Mouse (Mus musculus) myocyte (in vitro differentiated cells): Measurements from ENCODE around the gene Pcdh7. TPM values are rescaled to one million over a fixed set of nuclear protein-coding genes. Genes with fewer than 3 reads are reported as not detected.

Experiments used
- H3K27me3 ChIP-seq: one replicate; pipeline ENCODE4 v1.6.1; 2011; ENCODE audit not compliant: control insufficient read depth, insufficient read depth, insufficient read length
- H3K36me3 ChIP-seq: one replicate; pipeline ENCODE4 v1.6.1; 2011; ENCODE audit not compliant: control insufficient read depth, insufficient read depth
- H3K4me2 ChIP-seq: one replicate; pipeline ENCODE4 v1.6.1; 2011; ENCODE audit warnings: low read depth, control low read depth
- H3K4me3 ChIP-seq: one replicate; pipeline ENCODE4 v1.5.1; 2011; ENCODE audit warnings: mild to moderate bottlenecking, control low read depth, moderate library complexity
- H3K79me2 ChIP-seq: one replicate; pipeline ENCODE4 v1.6.1; 2011; ENCODE audit not compliant: control insufficient read depth, insufficient read depth
- H3ac ChIP-seq: one replicate; pipeline ENCODE4 v1.6.1; 2011; ENCODE audit not compliant: control insufficient read depth, insufficient read length
- CEBPB ChIP-seq: IDR thresholded peaks from 2 replicates; pipeline ENCODE4 v1.6.1; 2011; ENCODE audit warnings: mild to moderate bottlenecking, moderate library complexity; ENCODE audit not compliant: poor library complexity, insufficient read depth, severe bottlenecking
- E2F4 ChIP-seq: IDR thresholded peaks from one replicate; pipeline ENCODE4 v1.6.1; 2011; ENCODE audit warnings: mild to moderate bottlenecking, control low read depth, moderate library complexity; ENCODE audit not compliant: insufficient read depth
- MAX ChIP-seq: IDR thresholded peaks from one replicate; pipeline ENCODE4 v1.6.1; 2011; ENCODE audit warnings: low read depth, mild to moderate bottlenecking, control low read depth
- MYOD1 ChIP-seq, 3 experiments: IDR thresholded peaks; one replicate each; pipeline ENCODE4 v1.6.1; 2011; ENCODE audit warnings: control low read depth in 2 of 3, low read depth in 2 of 3, mild to moderate bottlenecking in 2 of 3, moderate library complexity in 1 of 3; ENCODE audit not compliant: insufficient read length in 2 of 3, control insufficient read depth in 1 of 3
- MYOG ChIP-seq, 3 experiments: IDR thresholded peaks; one replicate each; pipeline ENCODE4 v1.6.1; 2011; ENCODE audit warnings: control low read depth in 2 of 3, low read depth in 2 of 3, mild to moderate bottlenecking in 2 of 3; ENCODE audit not compliant: insufficient read length in 2 of 3, control insufficient read depth in 1 of 3, insufficient read depth in 1 of 3
- POLR2A ChIP-seq: IDR thresholded peaks from one replicate; pipeline ENCODE4 v1.6.1; 2011; ENCODE audit warnings: low read depth, mild to moderate bottlenecking, control low read depth, moderate library complexity; ENCODE audit not compliant: insufficient read length
- POLR2AphosphoS2 ChIP-seq: IDR thresholded peaks from one replicate; pipeline ENCODE4 v1.6.1; 2011; ENCODE audit warnings: low read depth, control low read depth; ENCODE audit not compliant: insufficient read length
- REST ChIP-seq: IDR thresholded peaks from one replicate; pipeline ENCODE4 v1.6.1; 2011; ENCODE audit warnings: mild to moderate bottlenecking, control low read depth, moderate library complexity; ENCODE audit not compliant: insufficient read depth, insufficient read length
- SRF ChIP-seq: IDR thresholded peaks from one replicate; pipeline ENCODE4 v1.6.1; 2011; ENCODE audit warnings: low read depth; ENCODE audit not compliant: control insufficient read depth, insufficient read length
- TCF12 ChIP-seq: IDR thresholded peaks from one replicate; pipeline ENCODE4 v1.6.1; 2011; ENCODE audit warnings: mild to moderate bottlenecking, control low read depth; ENCODE audit not compliant: poor library complexity, insufficient read depth, severe bottlenecking
- TCF3 ChIP-seq: IDR thresholded peaks from one replicate; pipeline ENCODE4 v1.6.1; 2011; ENCODE audit warnings: low read depth, control low read depth; ENCODE audit not compliant: insufficient read length
- USF1 ChIP-seq: IDR thresholded peaks from one replicate; pipeline ENCODE4 v1.6.1; 2011; ENCODE audit warnings: low read depth, mild to moderate bottlenecking, control low read depth, moderate library complexity
- polyA plus RNA-seq: library from polyadenylated mRNA; unstranded; fragments of >200 nt; fragmentation: generic; extraction: Trizol; gene quantifications from one replicate; pipeline ENCODE4 v1.2.1, GENCODE M21; 2012; ENCODE audit warnings: missing spikeins

The Pcdh7 gene
- polyA plus RNA-seq, 1 experiment, result 16.0 TPM

DNA sequence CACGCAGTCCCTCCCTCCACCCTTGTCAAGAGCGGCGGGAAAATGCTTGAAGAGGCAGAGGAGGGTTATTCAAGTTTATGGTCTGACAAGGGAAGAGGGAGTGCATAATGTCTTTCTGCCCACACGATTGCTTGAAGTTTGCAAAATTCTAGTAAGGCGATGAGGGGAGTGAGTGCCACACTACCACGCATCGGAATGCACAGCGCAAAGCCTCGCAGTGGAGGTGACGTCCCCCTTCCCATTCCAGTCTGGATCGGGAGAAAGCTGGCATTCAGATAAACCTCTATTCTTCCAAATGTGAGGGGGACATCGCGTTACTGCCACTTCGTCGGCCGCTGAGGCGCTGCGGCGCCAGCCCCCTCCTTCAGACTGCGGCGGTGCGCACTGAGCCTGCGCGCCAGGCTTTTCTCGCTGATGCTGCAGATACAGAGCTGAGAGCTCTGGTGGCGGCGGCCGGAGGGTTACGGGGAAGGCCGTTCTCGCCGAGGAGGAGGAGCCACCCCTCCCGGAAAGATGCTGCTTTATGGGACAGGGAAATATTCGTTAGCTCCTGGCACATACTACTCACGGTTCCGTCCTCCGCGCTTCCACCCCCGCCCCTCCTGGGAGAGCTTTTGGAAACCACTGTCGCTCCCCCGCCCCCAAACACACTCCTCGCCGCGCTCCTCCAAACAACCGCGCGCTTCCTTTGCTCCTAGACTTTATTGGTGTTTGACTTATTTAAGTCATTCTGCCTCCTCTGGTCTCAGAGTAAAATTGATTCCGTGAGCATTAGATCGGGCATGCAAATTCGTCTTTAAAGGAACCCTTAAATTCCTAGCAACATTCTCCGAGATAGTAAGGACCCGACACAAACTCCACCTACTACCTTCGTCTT is 2.0 kb upstream of the Pcdh7 start:
- peak overlapping the region; percentile 45 for H3ac ChIP-seq
- H3K4me2 ChIP-seq, result peak overlapping the region; percentile 90
- H3K36me3 ChIP-seq, result no peaks in the 10 kb centered on the region
- H3K4me3 ChIP-seq, result peak overlapping the region; percentile 83
- no peaks in the 10 kb centered on the region for H3K27me3 ChIP-seq
- peaks cover 11% of the 10 kb centered on the region for H3K79me2 ChIP-seq
- TF ChIP-seq POLR2AphosphoS2 (peak; percentile 52), E2F4 (no peak), USF1 (no peak), MYOG (IDR thresholded peaks at IDR 0.05; ENCODE audit: control insufficient read depth in 1 of 3, insufficient read depth in 1 of 3, insufficient read length in 2 of 3, low read depth in 2 of 3) (no peak), MYOD1 (IDR thresholded peaks at IDR 0.05; ENCODE audit: control insufficient read depth in 1 of 3, insufficient read length in 2 of 3, low read depth in 2 of 3) (no peak), REST (no peak), MAX (no peak), TCF3 (no peak), POLR2A (peak; percentile 60), SRF (no peak), CEBPB (no peak), TCF12 (no peak)

- Histone ChIP-seq H3K79me2 (peaks cover 20% of the 10 kb centered on the region), H3ac (peak overlapping the region; percentile 50), H3K4me2 (peak overlapping the region; percentile 90), H3K27me3 (no peaks in the 10 kb centered on the region), H3K4me3 (peak overlapping the region; percentile 83), H3K36me3 (no peaks in the 10 kb centered on the region)
- TF ChIP-seq CEBPB, result peak; percentile 27; the same call in 1 of the 2 replicates
- TF ChIP-seq E2F4, result no peak
Observed at GRCm38 (mm10) chr5:57716421-57717237, 1.1 kb upstream of the Pcdh7 start.

DNA sequence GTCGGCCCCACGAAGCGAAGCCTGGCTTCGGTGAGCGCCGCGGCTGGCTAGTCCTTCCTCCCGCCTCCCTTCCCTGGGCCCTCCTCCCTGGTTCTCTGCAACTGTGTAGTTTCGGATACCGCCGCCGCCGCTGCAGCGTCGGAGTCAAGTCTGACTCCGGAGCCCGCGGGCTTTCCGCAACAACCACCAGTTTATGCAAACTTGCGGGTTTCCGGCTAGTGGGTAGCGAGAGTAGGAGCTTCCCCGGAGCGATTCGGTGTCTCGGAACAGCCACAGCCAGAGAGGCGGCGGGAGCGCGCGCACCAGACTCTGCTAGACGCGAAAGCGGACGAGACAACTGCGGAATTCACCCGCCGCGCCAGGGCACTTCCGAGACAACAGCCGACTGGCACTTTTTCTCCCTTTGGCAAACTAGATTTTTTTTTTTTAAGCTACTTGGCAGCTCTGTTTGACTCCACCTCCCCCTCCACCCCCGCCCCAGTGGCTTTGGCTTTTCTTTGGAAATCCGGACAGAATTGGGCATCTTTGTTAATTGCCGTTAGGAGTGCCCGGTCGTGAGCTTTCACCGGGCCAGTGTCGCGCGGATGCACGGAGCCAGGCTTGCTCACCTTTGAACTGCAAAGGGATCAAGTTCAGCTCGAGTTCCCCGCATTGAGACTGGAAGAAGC is 395 bp upstream of the Pcdh7 start:
- Histone ChIP-seq H3ac (peak overlapping the region; percentile 50), H3K79me2 (peaks cover 27% of the 10 kb centered on the region), H3K36me3 (no peaks in the 10 kb centered on the region), H3K4me2 (peak overlapping the region; percentile 90), H3K4me3 (peak overlapping the region; percentile 83), H3K27me3 (no peaks in the 10 kb centered on the region)
- TF ChIP-seq CEBPB, result no peak
- TF ChIP-seq MAX, result no peak
- TF ChIP-seq TCF3, result no peak
- TF ChIP-seq POLR2A, result peak; percentile 46
- no peak for TF ChIP-seq SRF
- TF ChIP-seq USF1, result no peak
- no peak for TF ChIP-seq TCF12
- peak in 1 of 3 experiments; percentile 13 for TF ChIP-seq MYOD1 (IDR thresholded peaks at IDR 0.05; ENCODE audit: control insufficient read depth in 1 of 3, insufficient read length in 2 of 3, low read depth in 2 of 3)
- TF ChIP-seq POLR2AphosphoS2, result no peak
- TF ChIP-seq MYOG (IDR thresholded peaks at IDR 0.05; ENCODE audit: control insufficient read depth in 1 of 3, insufficient read depth in 1 of 3, insufficient read length in 2 of 3, low read depth in 2 of 3), result peak in 1 of 3 experiments; percentile 4
- TF ChIP-seq E2F4, result no peak
- no peak for TF ChIP-seq REST

DNA sequence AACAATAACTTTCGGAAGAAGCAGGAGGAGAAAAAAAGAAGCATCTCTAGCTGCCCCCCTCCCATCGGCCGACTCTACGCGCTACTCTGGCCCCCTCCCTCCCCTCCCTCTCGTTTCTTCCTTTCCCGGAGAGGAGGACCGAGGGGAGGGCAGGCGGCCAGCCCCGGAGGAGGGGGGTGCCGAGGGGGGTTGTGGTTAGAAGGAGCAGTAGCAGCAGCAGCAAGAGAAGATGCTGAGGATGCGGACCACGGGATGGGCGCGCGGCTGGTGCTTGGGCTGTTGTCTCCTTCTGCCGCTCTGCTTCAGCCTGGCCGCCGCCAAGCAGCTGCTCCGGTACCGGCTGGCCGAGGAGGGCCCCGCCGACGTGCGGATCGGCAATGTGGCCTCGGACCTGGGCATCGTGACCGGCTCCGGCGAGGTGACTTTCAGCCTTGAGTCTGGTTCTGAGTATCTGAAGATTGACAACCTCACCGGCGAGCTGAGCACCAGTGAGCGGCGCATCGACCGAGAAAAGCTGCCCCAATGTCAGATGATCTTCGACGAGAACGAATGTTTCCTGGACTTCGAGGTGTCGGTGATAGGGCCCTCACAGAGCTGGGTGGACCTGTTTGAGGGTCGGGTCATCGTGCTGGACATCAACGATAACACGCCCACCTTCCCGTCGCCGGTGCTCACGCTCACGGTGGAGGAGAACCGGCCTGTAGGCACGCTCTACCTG is 1.3 kb downstream of the Pcdh7 start:
- peak overlapping the region; percentile 83 for H3K4me2 ChIP-seq
- H3ac ChIP-seq, result peak overlapping the region; percentile 50
- H3K36me3 ChIP-seq, result no peaks in the 10 kb centered on the region
- peaks cover 43% of the 10 kb centered on the region for H3K79me2 ChIP-seq
- peak overlapping the region; percentile 83 for H3K4me3 ChIP-seq
- no peaks in the 10 kb centered on the region for H3K27me3 ChIP-seq
- peak in 2 of 3 experiments; percentile 2 to 45 for TF ChIP-seq MYOD1 (IDR thresholded peaks at IDR 0.05; ENCODE audit: control insufficient read depth in 1 of 3, insufficient read length in 2 of 3, low read depth in 2 of 3)
- no peak for TF ChIP-seq SRF
- peak in 1 of 3 experiments; percentile 36 for TF ChIP-seq MYOG (IDR thresholded peaks at IDR 0.05; ENCODE audit: control insufficient read depth in 1 of 3, insufficient read depth in 1 of 3, insufficient read length in 2 of 3, low read depth in 2 of 3)
- no peak for TF ChIP-seq TCF12
- TF ChIP-seq POLR2A, result peak; percentile 53
